Mouse (Mus musculus) lung, postnatal 0 days (tissue): ENCODE data around the gene Golga2.

Experiments
- CTCF ChIP-seq: IDR thresholded peaks from 2 replicates; pipeline ENCODE4 v1.5.1; 2016; ENCODE audit warnings: antibody characterized with exemption, mild to moderate bottlenecking
- EP300 ChIP-seq: IDR thresholded peaks from 2 replicates; pipeline ENCODE4 v1.6.1; 2016; ENCODE audit warnings: antibody characterized with exemption, mild to moderate bottlenecking, control low read depth

DNA sequence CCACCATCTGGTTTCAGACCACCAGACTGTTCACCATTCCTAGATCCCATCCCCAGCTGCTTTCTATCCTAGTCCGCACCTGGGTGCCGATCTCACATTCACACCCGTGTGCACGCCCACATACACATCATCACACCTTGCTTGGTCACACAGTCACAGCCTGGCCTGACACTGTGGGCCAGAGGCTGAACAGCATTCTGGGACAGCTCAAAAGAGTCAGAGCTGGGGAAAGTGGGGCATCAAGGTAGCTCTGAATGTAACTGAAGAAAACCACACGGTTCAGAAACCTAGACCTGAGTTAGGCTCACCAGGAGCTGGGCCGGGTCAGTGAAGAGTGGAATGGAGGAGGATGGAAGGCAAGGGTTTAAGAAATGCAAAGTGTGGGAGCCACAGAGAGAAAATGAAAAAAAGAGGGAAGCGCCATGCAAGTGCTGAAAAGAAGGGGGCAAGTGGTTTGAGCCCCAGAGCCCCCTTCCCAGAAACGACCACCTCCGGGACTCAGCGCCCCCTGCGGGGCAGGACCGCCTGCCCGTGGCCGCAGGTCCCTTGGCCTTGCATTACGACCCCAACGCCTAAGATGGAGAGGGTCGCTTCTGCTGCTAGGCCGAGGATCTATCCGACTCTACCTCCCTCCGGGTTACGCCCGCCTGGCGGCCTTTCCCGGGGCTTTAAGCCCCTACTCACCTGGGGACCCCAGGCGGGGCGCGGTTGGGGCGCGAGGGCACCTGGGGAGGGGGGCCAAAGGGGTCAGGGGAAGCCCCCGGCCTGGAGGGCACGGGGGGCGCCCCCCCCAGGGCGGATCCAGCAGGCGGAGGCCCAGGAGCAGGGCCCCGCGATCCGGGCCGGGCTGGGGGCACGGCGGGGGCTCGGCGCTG, 24.5 kb downstream of the Golga2 start:
- TF ChIP-seq CTCF (peak; percentile 36), EP300 (no peak)
